Mouse (Mus musculus): ENCODE measurements around the gene Klk9.

- no peak for TF ChIP-seq POLR2A (IDR thresholded peaks at IDR 0.05; ENCODE audit: insufficient read length, low read depth)
- no peak for TF ChIP-seq TCF12 (IDR thresholded peaks at IDR 0.05; ENCODE audit: insufficient read depth, poor library complexity, severe bottlenecking)
- no peak for TF ChIP-seq MAX (IDR thresholded peaks at IDR 0.05; ENCODE audit: low read depth)
- no peak for TF ChIP-seq E2F4 (IDR thresholded peaks at IDR 0.05; ENCODE audit: insufficient read depth)
- no peak for TF ChIP-seq MYOD1 (IDR thresholded peaks at IDR 0.05; ENCODE audit: control insufficient read depth in 1 of 3, insufficient read length in 2 of 3, low read depth in 2 of 3)
- TF ChIP-seq REST (IDR thresholded peaks at IDR 0.05; ENCODE audit: insufficient read depth, insufficient read length): no peak
These were observed 13.3 kb upstream of the Klk9 start for GRCm38 (mm10) chr7:43778176-43778970.

Measured in myocyte (in vitro differentiated cells).